Mouse (Mus musculus) limb, embryonic 14.5 days (tissue): Measurements from ENCODE around the gene Apoa2. TPM values are rescaled to one million over a fixed set of nuclear protein-coding genes. Genes with fewer than 3 reads are reported as not detected.

Experiments used
- ATAC-seq: fragments of 200-750 bp; cut with Nextera tagmentation; 2 replicates; pipeline ENCODE4 v1.8.0; 2017; ENCODE audit warnings: low read depth, moderate number of reproducible peaks, moderate TSS enrichment; ENCODE audit not compliant: low FRiP score
- DNase-seq: peaks from one replicate; pipeline ENCODE4 v3.0.0-alpha.2; 2015; ENCODE audit warnings: low spot score
- H3K27ac ChIP-seq: fragments of 300-500 bp; sonication (generic); replicated peaks from 2 replicates; pipeline ENCODE4 v1.5.1; 2014; ENCODE audit warnings: low read depth, mild to moderate bottlenecking, low read length, moderate library complexity, mixed read lengths
- H3K27me3 ChIP-seq: fragments of 300-500 bp; sonication (generic); 2 replicates; pipeline ENCODE4 v1.6.1; 2014; ENCODE audit warnings: low read length, mixed read lengths; ENCODE audit not compliant: control insufficient read depth, insufficient read depth
- H3K36me3 ChIP-seq: fragments of 300-500 bp; sonication (generic); 2 replicates; pipeline ENCODE4 v1.6.1; 2014; ENCODE audit warnings: mild to moderate bottlenecking, low read length, moderate library complexity, mixed read lengths; ENCODE audit not compliant: control insufficient read depth, insufficient read depth
- H3K4me1 ChIP-seq: fragments of 300-500 bp; sonication (generic); 2 replicates; pipeline ENCODE4 v1.6.1; 2014; ENCODE audit warnings: antibody characterized with exemption, low read length, mixed read lengths; ENCODE audit not compliant: control insufficient read depth, insufficient read depth
- H3K4me2 ChIP-seq: fragments of 300-500 bp; sonication (generic); replicated peaks from 2 replicates; pipeline ENCODE4 v1.6.1; 2014; ENCODE audit warnings: low read depth, mild to moderate bottlenecking, low read length, moderate library complexity; ENCODE audit not compliant: severe bottlenecking
- H3K4me3 ChIP-seq: fragments of 300-500 bp; sonication (generic); replicated peaks from 2 replicates; pipeline ENCODE4 v1.5.1; 2014; ENCODE audit warnings: low read length
- H3K9ac ChIP-seq: fragments of 300-500 bp; sonication (generic); 2 replicates; pipeline ENCODE4 v1.6.1; 2014; ENCODE audit warnings: mild to moderate bottlenecking, low read depth, low read length, moderate library complexity; ENCODE audit not compliant: severe bottlenecking
- H3K9me3 ChIP-seq: fragments of 300-500 bp; sonication (generic); 2 replicates; pipeline ENCODE4 v1.6.1; 2016; ENCODE audit warnings: low read length; ENCODE audit not compliant: control insufficient read depth
- POLR2A ChIP-seq: fragments of 200-500 bp; IDR thresholded peaks from 2 replicates; pipeline ENCODE4 v1.8.0; 2012; ENCODE audit warnings: inconsistent platforms, mild to moderate bottlenecking, moderate library complexity, borderline replicate concordance; ENCODE audit not compliant: insufficient read depth, insufficient read length; ENCODE audit errors: extremely low read depth
- WGBS: fragments of 180-500 bp; shearing (Covaris S2); extraction: QIAGEN DNeasy Blood & Tissue Kit; methylation state at CpG from one replicate; pipeline ENCODE4 v1.1.7; 2014; 5-methylcytosine and 5-hydroxymethylcytosine counted together
- polyA plus RNA-seq, 2 experiments: library from polyadenylated mRNA; depleted of rRNA in 1 of 2; stranded (reverse) in 1 of 2; unstranded in 1 of 2; fragments of >200 nt; fragmentation: Nextera tagmentation in 1 of 2; extraction: Ambion mirVana in 1 of 2; gene quantifications; 2 replicates each; pipeline versions ENCODE4 v1.2.1 to v1.2.3; 2012 to 2014

Apoa2 gene
- polyA plus RNA-seq, 2 experiments, result 1.6 to 4.7 TPM

DNA sequence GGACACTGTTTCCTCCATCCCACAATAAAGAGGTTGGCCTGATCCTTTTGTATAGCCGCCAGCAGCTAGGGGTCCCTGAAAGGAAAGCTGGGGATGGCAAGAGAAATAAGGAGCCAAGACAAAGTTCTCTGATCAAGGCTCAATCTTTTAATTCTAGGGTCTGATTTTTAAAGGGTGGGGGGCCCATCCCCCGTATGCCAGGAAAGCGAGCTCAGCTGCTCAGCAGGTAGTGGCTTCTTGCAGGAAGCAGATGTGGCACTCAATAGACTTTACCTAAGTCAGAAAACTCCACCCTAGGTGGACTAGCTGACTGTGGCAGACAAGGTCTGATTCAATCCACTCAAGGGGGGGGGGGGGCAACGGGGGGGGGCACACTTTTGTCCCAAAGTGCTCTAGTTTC lies 1.9 kb downstream of the Apoa2 start:
- H3K36me3 ChIP-seq, result no peaks in the 10 kb centered on the region
- no peak for ATAC-seq
- peaks cover 10% of the 10 kb centered on the region; the same call in 1 of the 2 replicates for H3K4me1 ChIP-seq
- no peak for DNase-seq
- H3K4me2 ChIP-seq, result no peak overlapping the region
- WGBS, result 56% methylated on average over 4 of the region's 4 CpGs
- no peak overlapping the region for H3K4me3 ChIP-seq
- no peak overlapping the region for H3K9ac ChIP-seq
- no peaks in the 10 kb centered on the region for H3K27me3 ChIP-seq
- no peak overlapping the region for H3K27ac ChIP-seq
- TF ChIP-seq POLR2A, result no peak
- H3K9me3 ChIP-seq, result no peaks in the 10 kb centered on the region

DNA sequence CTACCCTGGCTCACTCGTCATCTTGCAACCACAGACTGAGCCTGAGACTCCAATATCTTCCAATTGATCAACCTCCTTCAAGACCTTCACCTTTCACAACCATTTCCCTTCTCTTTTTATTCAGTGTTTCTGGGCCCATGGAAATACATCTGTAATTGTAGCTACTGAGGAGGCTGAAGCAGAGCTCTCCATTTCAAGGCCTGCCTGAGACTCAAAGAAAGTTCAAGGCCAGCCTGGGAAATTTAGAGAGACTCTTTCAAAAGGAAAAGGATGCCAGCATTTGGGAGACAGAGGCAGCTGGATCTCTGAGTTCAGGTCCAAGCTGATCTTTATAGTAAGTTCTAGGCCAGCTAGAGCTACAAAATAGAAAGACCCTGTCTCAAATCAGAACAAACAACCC lies 3.0 kb downstream of the Apoa2 start:
- H3K9me3 ChIP-seq, result no peaks in the 10 kb centered on the region
- H3K4me3 ChIP-seq, result no peak overlapping the region
- H3K27ac ChIP-seq, result no peak overlapping the region
- no peak for TF ChIP-seq POLR2A
- 88% methylated on average over 1 of the region's 1 CpGs for WGBS
- H3K27me3 ChIP-seq, result no peaks in the 10 kb centered on the region
- 0 out of 2 replicates have a peak, but pooled peaks cover 10% of the 10 kb centered on the region for H3K4me1 ChIP-seq
- ATAC-seq, result no peak
- no peaks in the 10 kb centered on the region for H3K36me3 ChIP-seq
- no peak for DNase-seq
- H3K4me2 ChIP-seq, result no peak overlapping the region
- no peak overlapping the region for H3K9ac ChIP-seq

DNA sequence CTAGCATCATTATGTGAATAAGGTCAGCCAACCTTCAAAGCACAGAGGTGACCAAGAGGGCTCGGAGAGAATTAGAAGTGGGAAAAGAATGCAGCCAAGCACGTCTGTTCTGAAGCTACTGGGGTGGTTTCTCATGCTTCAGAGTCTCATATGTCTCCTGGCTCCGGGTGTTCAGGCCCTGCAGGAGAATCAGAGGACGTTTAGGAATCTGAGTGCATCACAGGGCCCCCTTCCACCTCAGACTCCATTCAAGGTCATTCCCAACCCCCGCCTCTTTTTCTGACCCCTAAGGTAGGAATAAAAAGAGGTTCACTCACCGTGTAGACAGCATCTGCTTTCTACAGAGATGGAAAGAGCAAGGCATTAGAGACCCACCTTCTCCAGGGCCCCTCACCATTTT lies 4.9 kb downstream of the Apoa2 start:
- DNase-seq, result no peak
- no peak for TF ChIP-seq POLR2A
- H3K4me2 ChIP-seq, result no peak overlapping the region
- H3K4me1 ChIP-seq, result 0 out of 2 replicates have a peak, but pooled peaks cover 10% of the 10 kb centered on the region
- 39% methylated on average over 6 of the region's 6 CpGs for WGBS
- H3K4me3 ChIP-seq, result no peak overlapping the region
- no peaks in the 10 kb centered on the region for H3K9me3 ChIP-seq
- H3K27ac ChIP-seq, result no peak overlapping the region
- no peak overlapping the region for H3K9ac ChIP-seq
- no peak for ATAC-seq
- H3K36me3 ChIP-seq, result peaks cover 15% of the 10 kb centered on the region
- no peaks in the 10 kb centered on the region for H3K27me3 ChIP-seq

DNA sequence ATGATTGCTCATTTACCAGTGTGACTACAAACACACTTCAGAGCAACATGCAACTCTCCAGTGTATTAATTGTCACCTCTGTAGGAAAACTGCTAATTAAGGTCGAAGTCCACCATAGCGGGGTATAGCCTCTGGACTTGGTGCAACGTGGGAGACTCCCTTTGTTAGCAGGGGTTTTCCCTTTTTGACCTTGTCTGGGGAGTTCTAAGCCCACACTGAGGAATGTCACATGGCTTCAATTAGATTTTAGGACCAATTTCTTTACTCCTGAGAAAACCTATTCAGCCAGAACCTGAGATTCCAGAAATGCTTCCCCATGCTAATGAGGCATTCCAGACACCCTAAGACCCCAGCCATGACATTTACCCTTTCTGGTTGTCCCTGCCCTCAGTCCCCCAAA lies 5.4 kb downstream of the Apoa2 start:
- Histone ChIP-seq H3K9ac (no peak overlapping the region), H3K27ac (no peak overlapping the region), H3K27me3 (no peaks in the 10 kb centered on the region), H3K36me3 (peaks cover 20% of the 10 kb centered on the region), H3K9me3 (no peaks in the 10 kb centered on the region), H3K4me1 (0 out of 2 replicates have a peak, but pooled peaks cover 10% of the 10 kb centered on the region), H3K4me3 (no peak overlapping the region), H3K4me2 (no peak overlapping the region)
- TF ChIP-seq POLR2A, result no peak
- no peak for ATAC-seq
- DNase-seq, result no peak
- WGBS, result 31% methylated on average over 3 of the region's 3 CpGs

DNA sequence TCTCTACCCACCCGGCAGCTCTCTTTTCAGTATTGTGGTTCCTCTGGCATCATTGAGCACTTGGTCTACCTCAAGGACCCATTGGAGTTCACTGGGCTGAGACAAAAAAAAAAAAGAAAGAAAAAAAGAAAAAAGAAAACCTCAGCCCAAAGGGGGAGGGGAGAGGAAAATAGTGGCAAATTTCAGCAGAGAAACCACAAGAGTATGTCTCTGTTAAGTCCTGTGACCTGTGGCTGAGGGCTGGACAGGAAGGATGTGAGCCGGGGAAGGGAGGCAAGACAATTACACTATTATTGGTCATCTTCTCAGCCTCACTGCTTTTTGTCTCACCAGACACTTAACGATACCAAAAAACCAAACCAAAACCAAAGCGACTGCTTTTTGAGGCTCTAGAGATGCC lies 7.0 kb downstream of the Apoa2 start:
- 80% methylated on average over 4 of the region's 4 CpGs for WGBS
- no peaks in the 10 kb centered on the region for H3K9me3 ChIP-seq
- no peak for DNase-seq
- ATAC-seq, result no peak
- no peak overlapping the region for H3K27ac ChIP-seq
- H3K4me1 ChIP-seq, result 0 out of 2 replicates have a peak, but pooled peaks cover 10% of the 10 kb centered on the region
- TF ChIP-seq POLR2A, result no peak
- no peak overlapping the region for H3K4me3 ChIP-seq
- no peak overlapping the region for H3K4me2 ChIP-seq
- no peak overlapping the region for H3K9ac ChIP-seq
- H3K36me3 ChIP-seq, result peaks cover 36% of the 10 kb centered on the region
- H3K27me3 ChIP-seq, result no peaks in the 10 kb centered on the region

DNA sequence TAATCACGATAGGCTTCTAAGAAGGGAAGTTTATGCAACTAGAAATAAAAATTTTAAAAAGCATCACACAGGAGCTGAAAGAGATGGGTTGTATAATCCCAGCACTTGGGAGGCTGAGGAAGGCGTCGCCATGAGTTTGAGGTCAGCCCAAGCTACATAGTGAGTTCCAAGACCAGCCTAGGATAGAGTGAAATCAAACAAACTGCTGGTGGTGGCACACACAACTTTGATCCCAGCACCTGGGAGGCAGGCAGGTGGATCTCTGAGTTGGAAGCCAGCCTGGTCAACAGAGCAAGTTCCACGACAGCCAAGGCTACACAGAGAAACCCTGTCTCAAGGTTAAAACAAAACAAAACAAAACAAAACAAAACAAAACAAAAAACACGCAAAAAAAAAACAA lies 7.5 kb downstream of the Apoa2 start:
- WGBS, result 86% methylated on average over 5 of the region's 5 CpGs
- Histone ChIP-seq H3K9me3 (no peaks in the 10 kb centered on the region), H3K4me1 (0 out of 2 replicates have a peak, but pooled peaks cover 10% of the 10 kb centered on the region), H3K4me2 (no peak overlapping the region), H3K4me3 (no peak overlapping the region), H3K27ac (no peak overlapping the region), H3K9ac (no peak overlapping the region), H3K36me3 (peaks cover 41% of the 10 kb centered on the region), H3K27me3 (no peaks in the 10 kb centered on the region)
- no peak for DNase-seq
- TF ChIP-seq POLR2A, result no peak
- ATAC-seq, result no peak
